Mouse (Mus musculus) left cerebral cortex, postnatal 10 days (tissue): ENCODE measurements at regions not wholly inside any gene's neighbourhood (a gene's known extent, or its start where the extent isn't known, plus 50 kb on each side); places are given as distances from the start of the nearest gene placed in this dataset.

Source experiments
- DNase-seq, 2 experiments: peaks; one replicate each; pipeline ENCODE4 v3.0.0; 2021 to 2022; ENCODE audit warnings: low spot score in 2 of 2, mixed read lengths in 1 of 2; ENCODE audit errors: extremely low spot score in 1 of 2
- intact Hi-C: fragments of 180-260 bp; cut with DNase I; formaldehyde crosslinking; loops from one replicate; pipeline ENCODE4 v1.15.1; 2025

DNA sequence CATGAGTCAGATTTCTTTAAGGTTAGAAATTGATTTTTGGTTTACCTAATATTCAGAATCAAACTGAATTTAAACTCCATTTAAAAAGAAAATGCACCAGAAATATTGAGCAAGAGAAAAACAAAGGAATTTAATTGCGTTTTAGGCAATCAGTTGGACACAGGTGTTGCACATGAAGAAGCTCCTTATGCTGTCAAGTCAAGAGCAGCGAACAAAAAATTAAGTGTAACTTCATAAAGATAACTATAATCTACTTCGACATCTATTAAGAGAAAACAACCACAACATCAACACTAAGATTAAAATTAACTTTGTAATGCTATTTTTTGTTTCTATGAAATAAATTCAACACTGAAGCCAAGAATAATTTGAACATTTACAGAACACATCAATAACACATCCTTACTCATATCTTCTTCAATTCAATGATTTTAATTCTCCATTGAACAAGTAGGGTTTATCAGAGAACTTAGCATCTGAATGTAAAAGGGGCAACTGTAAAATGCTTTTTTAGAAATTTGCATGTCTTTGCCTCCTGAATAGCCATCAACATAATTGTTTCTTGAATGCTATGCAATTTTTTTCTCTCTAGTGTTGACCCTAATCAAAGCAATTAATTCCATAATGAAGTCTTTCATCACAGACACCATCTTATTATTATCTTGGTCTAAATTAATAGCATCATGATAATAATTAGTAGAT, 237.7 kb upstream of the Tecrl start:
- no peak for DNase-seq
- intact Hi-C loops = no loop called here
